Mouse (Mus musculus): ENCODE measurements around the gene Babam2. TPM values are rescaled to one million over a fixed set of nuclear protein-coding genes. Genes with fewer than 3 reads are reported as not detected.

The Babam2 gene
- polyA plus RNA-seq, 1 experiment from 2014 or later = 53.2 TPM

GRCm38 (mm10) chr5:32059254-32059796, 361.8 kb downstream of the Babam2 start:
- no peak; the same call in 1 of the 2 replicates for ATAC-seq (replicated peaks)

GRCm38 (mm10) chr5:32060485-32060884, 363.0 kb downstream of the Babam2 start:
- Histone ChIP-seq H3K27me3 (replicated peaks) (no peaks in the 10 kb centered on the region), H3K9ac (no peak overlapping the region), H3K36me3 (replicated peaks) (no peaks in the 10 kb centered on the region), H3K4me3 (no peak overlapping the region), H3K4me1 (no peaks in the 10 kb centered on the region), H3K4me2 (no peak overlapping the region), H3K27ac (no peak overlapping the region), H3K9me3 (no peaks in the 10 kb centered on the region)
- no peak for ATAC-seq (replicated peaks)
- 98% methylated on average over 2 of the region's 2 CpGs for WGBS

More at GRCm38 (mm10) chr5:32059254-32059796, 361.8 kb downstream of the Babam2 start:
- H3K4me2 ChIP-seq = no peak overlapping the region
- no peaks in the 10 kb centered on the region for H3K4me1 ChIP-seq
- H3K27me3 ChIP-seq (replicated peaks) = no peaks in the 10 kb centered on the region
- no peak overlapping the region for H3K9ac ChIP-seq
- H3K4me3 ChIP-seq = no peak overlapping the region
- 73% methylated on average over 8 of the region's 8 CpGs for WGBS
- no peak overlapping the region for H3K27ac ChIP-seq
- no peaks in the 10 kb centered on the region for H3K36me3 ChIP-seq (replicated peaks)
- no peaks in the 10 kb centered on the region for H3K9me3 ChIP-seq

GRCm38 (mm10) chr5:32061854-32062253, 364.4 kb downstream of the Babam2 start:
- H3K9me3 ChIP-seq = no peaks in the 10 kb centered on the region
- no peak overlapping the region for H3K9ac ChIP-seq
- no peak overlapping the region for H3K4me3 ChIP-seq
- no peaks in the 10 kb centered on the region for H3K27me3 ChIP-seq (replicated peaks)
- H3K4me1 ChIP-seq = no peaks in the 10 kb centered on the region
- no peak for ATAC-seq (replicated peaks)
- no peak overlapping the region for H3K27ac ChIP-seq
- no peak overlapping the region for H3K4me2 ChIP-seq
- no peaks in the 10 kb centered on the region for H3K36me3 ChIP-seq (replicated peaks)
- WGBS = 84% methylated on average over 1 of the region's 1 CpGs

GRCm38 (mm10) chr5:32064341-32065105, 367.0 kb downstream of the Babam2 start:
- Histone ChIP-seq H3K27me3 (replicated peaks) (no peaks in the 10 kb centered on the region), H3K36me3 (replicated peaks) (no peaks in the 10 kb centered on the region), H3K9me3 (no peaks in the 10 kb centered on the region), H3K4me1 (no peaks in the 10 kb centered on the region), H3K27ac (no peak overlapping the region), H3K9ac (no peak overlapping the region), H3K4me3 (no peak overlapping the region), H3K4me2 (no peak overlapping the region)
- WGBS = 89% methylated on average over 2 of the region's 2 CpGs
- ATAC-seq (replicated peaks) = no peak

- no peaks in the 10 kb centered on the region for H3K36me3 ChIP-seq (replicated peaks)
- no peak for ATAC-seq (replicated peaks)
- no peak overlapping the region for H3K27ac ChIP-seq
- no peak overlapping the region for H3K4me3 ChIP-seq
- no peaks in the 10 kb centered on the region for H3K27me3 ChIP-seq (replicated peaks)
- H3K9me3 ChIP-seq = no peaks in the 10 kb centered on the region
- WGBS = 84% methylated on average over 5 of the region's 5 CpGs
- no peaks in the 10 kb centered on the region for H3K4me1 ChIP-seq
- H3K4me2 ChIP-seq = no peak overlapping the region
- no peak overlapping the region for H3K9ac ChIP-seq
Observed at GRCm38 (mm10) chr5:32066015-32066734, 368.7 kb downstream of the Babam2 start.

- H3K27me3 ChIP-seq (replicated peaks) = no peaks in the 10 kb centered on the region
- H3K27ac ChIP-seq = no peak overlapping the region
- ATAC-seq (replicated peaks) = no peak
- H3K4me3 ChIP-seq = no peak overlapping the region
- 98% methylated on average over 2 of the region's 2 CpGs for WGBS
- H3K9me3 ChIP-seq = no peaks in the 10 kb centered on the region
- H3K9ac ChIP-seq = no peak overlapping the region
- no peaks in the 10 kb centered on the region for H3K4me1 ChIP-seq
- H3K4me2 ChIP-seq = no peak overlapping the region
- H3K36me3 ChIP-seq (replicated peaks) = no peaks in the 10 kb centered on the region
Observed at GRCm38 (mm10) chr5:32066839-32067238, 369.4 kb downstream of the Babam2 start.

GRCm38 (mm10) chr5:32068616-32069015, 371.1 kb downstream of the Babam2 start:
- no peak for ATAC-seq (replicated peaks)
- 89% methylated on average over 3 of the region's 3 CpGs for WGBS
- H3K9ac ChIP-seq = no peak overlapping the region
- no peak overlapping the region for H3K4me2 ChIP-seq
- no peaks in the 10 kb centered on the region for H3K9me3 ChIP-seq
- no peaks in the 10 kb centered on the region for H3K36me3 ChIP-seq (replicated peaks)
- no peak overlapping the region for H3K4me3 ChIP-seq
- no peaks in the 10 kb centered on the region for H3K27me3 ChIP-seq (replicated peaks)
- no peak overlapping the region for H3K27ac ChIP-seq
- no peaks in the 10 kb centered on the region for H3K4me1 ChIP-seq

- Histone ChIP-seq H3K9me3 (no peaks in the 10 kb centered on the region), H3K36me3 (replicated peaks) (no peaks in the 10 kb centered on the region), H3K27me3 (replicated peaks) (no peaks in the 10 kb centered on the region), H3K4me1 (no peaks in the 10 kb centered on the region), H3K27ac (no peak overlapping the region), H3K9ac (no peak overlapping the region), H3K4me2 (no peak overlapping the region), H3K4me3 (no peak overlapping the region)
- WGBS = 70% methylated on average over 4 of the region's 4 CpGs
- ATAC-seq (replicated peaks) = no peak
Observed at GRCm38 (mm10) chr5:32069096-32069495, 371.6 kb downstream of the Babam2 start.

GRCm38 (mm10) chr5:32069566-32070169, 372.2 kb downstream of the Babam2 start:
- no peaks in the 10 kb centered on the region for H3K4me1 ChIP-seq
- no peak for ATAC-seq (replicated peaks)
- 81% methylated on average over 10 of the region's 10 CpGs for WGBS
- H3K4me2 ChIP-seq = no peak overlapping the region
- no peak overlapping the region for H3K4me3 ChIP-seq
- H3K27ac ChIP-seq = no peak overlapping the region
- no peaks in the 10 kb centered on the region for H3K9me3 ChIP-seq
- no peaks in the 10 kb centered on the region for H3K36me3 ChIP-seq (replicated peaks)
- H3K9ac ChIP-seq = no peak overlapping the region
- no peaks in the 10 kb centered on the region for H3K27me3 ChIP-seq (replicated peaks)

- no peak overlapping the region for H3K4me3 ChIP-seq
- ATAC-seq (replicated peaks) = no peak
- H3K36me3 ChIP-seq (replicated peaks) = no peaks in the 10 kb centered on the region
- no peak overlapping the region for H3K4me2 ChIP-seq
- H3K9me3 ChIP-seq = no peaks in the 10 kb centered on the region
- no peaks in the 10 kb centered on the region for H3K4me1 ChIP-seq
- H3K27ac ChIP-seq = no peak overlapping the region
- H3K9ac ChIP-seq = no peak overlapping the region
- WGBS = 92% methylated on average over 3 of the region's 3 CpGs
- no peaks in the 10 kb centered on the region for H3K27me3 ChIP-seq (replicated peaks)
Observed at GRCm38 (mm10) chr5:32070781-32071180, 373.3 kb downstream of the Babam2 start.

- 85% methylated on average over 4 of the region's 4 CpGs for WGBS
- ATAC-seq (replicated peaks) = no peak
- H3K27me3 ChIP-seq (replicated peaks) = no peaks in the 10 kb centered on the region
- no peak overlapping the region for H3K9ac ChIP-seq
- H3K4me2 ChIP-seq = no peak overlapping the region
- H3K27ac ChIP-seq = no peak overlapping the region
- no peaks in the 10 kb centered on the region for H3K4me1 ChIP-seq
- H3K9me3 ChIP-seq = no peaks in the 10 kb centered on the region
- H3K4me3 ChIP-seq = no peak overlapping the region
- H3K36me3 ChIP-seq (replicated peaks) = no peaks in the 10 kb centered on the region
Observed at GRCm38 (mm10) chr5:32071314-32071713, 373.8 kb downstream of the Babam2 start.

GRCm38 (mm10) chr5:32071824-32072223, 374.3 kb downstream of the Babam2 start:
- WGBS = 92% methylated on average over 5 of the region's 5 CpGs
- Histone ChIP-seq H3K4me2 (no peak overlapping the region), H3K4me3 (no peak overlapping the region), H3K27ac (no peak overlapping the region), H3K4me1 (no peaks in the 10 kb centered on the region), H3K9ac (no peak overlapping the region), H3K27me3 (replicated peaks) (no peaks in the 10 kb centered on the region), H3K36me3 (replicated peaks) (no peaks in the 10 kb centered on the region), H3K9me3 (no peaks in the 10 kb centered on the region)
- no peak for ATAC-seq (replicated peaks)
